Mouse (Mus musculus) spleen, postnatal 14 days (tissue): Measurements from ENCODE around the gene Nrarp.

Experiments used
- DNase-seq, 2 experiments: peaks; one replicate each; pipeline ENCODE4 v3.0.0; 2021 to 2022; ENCODE audit warnings: low spot score in 2 of 2

The Nrarp gene

GRCm38 (mm10) chr2:25174866-25175689 lies 5.5 kb upstream of the Nrarp start:
- DNase-seq = no peak

GRCm38 (mm10) chr2:25175690-25176078 lies 4.9 kb upstream of the Nrarp start:
- DNase-seq = no peak

- no peak for DNase-seq
These were observed 4.0 kb upstream of the Nrarp start for GRCm38 (mm10) chr2:25176573-25176972.

- DNase-seq = no peak
These were observed 3.5 kb upstream of the Nrarp start for GRCm38 (mm10) chr2:25177076-25177475.

- DNase-seq = no peak
These were observed 2.9 kb upstream of the Nrarp start for GRCm38 (mm10) chr2:25177685-25178084.

GRCm38 (mm10) chr2:25178285-25178972 lies 2.1 kb upstream of the Nrarp start:
- no peak for DNase-seq

- no peak for DNase-seq
These were observed 866 bp upstream of the Nrarp start for GRCm38 (mm10) chr2:25179566-25180217.

GRCm38 (mm10) chr2:25180973-25181890 lies 674 bp downstream of the Nrarp start:
- DNase-seq = peak; percentile 47 to 48

GRCm38 (mm10) chr2:25181891-25182397 lies 1.4 kb downstream of the Nrarp start:
- DNase-seq = no peak

GRCm38 (mm10) chr2:25182664-25183063 lies 2.1 kb downstream of the Nrarp start:
- DNase-seq = no peak

GRCm38 (mm10) chr2:25183336-25183735 lies 2.8 kb downstream of the Nrarp start:
- DNase-seq = no peak

GRCm38 (mm10) chr2:25184496-25184895 lies 3.9 kb downstream of the Nrarp start:
- DNase-seq = no peak

- peak; percentile 30 to 36 for DNase-seq
These were observed 5.3 kb downstream of the Nrarp start for GRCm38 (mm10) chr2:25185625-25186574.

GRCm38 (mm10) chr2:25186575-25186930 lies 6.0 kb downstream of the Nrarp start:
- DNase-seq = no peak

GRCm38 (mm10) chr2:25187841-25188240 lies 7.3 kb downstream of the Nrarp start:
- no peak for DNase-seq

GRCm38 (mm10) chr2:25193330-25193770 lies 12.8 kb downstream of the Nrarp start:
- peak; percentile 61 to 76 for DNase-seq

GRCm38 (mm10) chr2:25194006-25194405 lies 13.4 kb downstream of the Nrarp start:
- DNase-seq = no peak

- DNase-seq = peak in 1 of 2 experiments; percentile 17
These were observed 14.1 kb downstream of the Nrarp start for GRCm38 (mm10) chr2:25194486-25195171.
